ENCODE assay signal across 17 mouse cellular contexts in genomic region chr7:19356311-19356710, GRCm38 (mm10). TPM values are rescaled to one million over a fixed set of nuclear protein-coding genes. Genes with fewer than 3 reads are reported as not detected.
"Had no signal": no experiment of that assay in that cellular context is flagged by ENCODE, and none has a peak within 500 bp of the region (broad histone marks: within the 10 kb centered on the region; RNA-seq: fewer than 3 reads in every experiment).

No protein-coding gene starts in this region.

- H3K9me3 ChIP-seq: midbrain, embryonic 12.5 days; neural tube, embryonic 12.5 days; stomach, embryonic 15.5 days had no signal

- H3K4me3 ChIP-seq: midbrain, embryonic 12.5 days; myocyte; neural tube, embryonic 12.5 days; stomach, embryonic 15.5 days had no signal

- H3K9ac ChIP-seq: liver, embryonic 14.5 days; lung, embryonic 14.5 days; midbrain, embryonic 12.5 days; neural tube, embryonic 12.5 days; stomach, embryonic 15.5 days had no signal

- H3K27me3 ChIP-seq: neural tube, embryonic 12.5 days; stomach, embryonic 15.5 days had no signal

- H3K27ac ChIP-seq: liver, embryonic 14.5 days; midbrain, embryonic 12.5 days; neural tube, embryonic 12.5 days; stomach, embryonic 15.5 days; stomach, postnatal 0 days had no signal

- DNase-seq: lung, adult 18-20 months; lung, embryonic 14.5 days; lung, postnatal 10 days; lung, postnatal 4 days; midbrain, embryonic 14.5 days; right cerebral cortex, postnatal 14 days; thymus, adult 2 months; thymus, postnatal 25 days; thymus, postnatal 4 days had no signal

- H3K4me2 ChIP-seq: lung, embryonic 14.5 days; midbrain, embryonic 12.5 days; neural tube, embryonic 12.5 days; stomach, embryonic 15.5 days had no signal

RNA-seq across cellular contexts. Expression of gene Fosb, which starts 46.5 kb away (rescaled TPM):
- polyA plus RNA-seq: liver, embryonic 16.5 days; lung, embryonic 14.5 days; midbrain, embryonic 14.5 days; neural tube, embryonic 12.5 days; neural tube, embryonic 14.5 days had no signal
